Mouse (Mus musculus) forebrain, embryonic 11.5 days (tissue): ENCODE results near the gene Plin2. TPM values are rescaled to one million over a fixed set of nuclear protein-coding genes. Genes with fewer than 3 reads are reported as not detected.

ENCODE experiments used
- polyA plus RNA-seq: library from polyadenylated mRNA; unstranded; fragments of >200 nt; fragmentation: Nextera tagmentation; extraction: Ambion mirVana; gene quantifications from 2 replicates; pipeline ENCODE4 v1.2.1, GENCODE M21; 2014

Plin2 gene
- polyA plus RNA-seq, 1 experiment from 2014 or later = 60.5 TPM

Other genes starting within 250 kb of the Plin2 start
- gene Saxo1, start 111.7 kb downstream of the Plin2 start, polyA plus RNA-seq = not detected in 2 replicates
- gene Rraga, start 94.4 kb downstream of the Plin2 start, polyA plus RNA-seq = 110 and 113 TPM in 2 replicates
- 30.6 and 32.9 TPM in 2 replicates for gene Haus6, start 58.0 kb downstream of the Plin2 start, polyA plus RNA-seq
- 5.8 and 8.2 TPM in 2 replicates for gene Dennd4c, start 78.5 kb upstream of the Plin2 start, polyA plus RNA-seq
- 636 and 656 TPM in 2 replicates for gene Rps6, start 187.4 kb upstream of the Plin2 start, polyA plus RNA-seq
- 8.4 and 8.7 TPM in 2 replicates for gene Acer2, start 204.3 kb upstream of the Plin2 start, polyA plus RNA-seq